In the genomic region with DNA sequence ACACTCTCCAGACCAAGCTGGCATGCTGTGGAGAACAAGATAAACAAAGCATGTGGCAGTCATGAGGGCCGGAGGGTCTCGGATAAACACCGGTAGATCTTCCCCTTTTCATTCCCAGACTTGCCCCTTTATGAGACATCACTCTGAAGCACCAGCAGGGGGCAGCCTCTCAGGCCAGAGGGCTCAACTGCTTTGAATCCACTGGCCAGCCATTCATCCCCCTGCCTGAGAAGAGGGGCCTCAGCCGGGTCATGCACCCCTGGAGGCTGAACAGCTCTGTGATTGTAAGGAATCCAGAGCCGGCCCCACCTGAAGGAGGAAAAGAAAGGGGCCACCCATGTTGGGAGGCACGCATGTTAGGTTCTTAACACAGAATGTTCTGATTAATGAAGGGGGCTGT, we compare ENCODE assay signal across 9 mouse cellular contexts.
DNase-seq lines count a peak whose midpoint lies in the region; ATAC-seq lines count a peak whose summit lies in the region.
"Had no signal": no experiment of that assay in that cellular context is flagged by ENCODE, and none has a peak within 500 bp of the region (broad histone marks: within the 10 kb centered on the region; RNA-seq: fewer than 3 reads in every experiment).

No protein-coding gene starts in this region.

- no peak overlapping the region for H3K27ac ChIP-seq in heart, embryonic 11.5 days (ENCODE audit: low read depth, low read length)
- H3K27ac ChIP-seq in embryonic facial prominence, embryonic 14.5 days (replicated peaks; ENCODE audit: low read depth, low read length): 0 out of 2 replicates have a peak overlapping the region, but pooled peaks have one; percentile 18
- peak overlapping the region; percentile 64 for H3K27ac ChIP-seq in limb, embryonic 12.5 days
- H3K27ac ChIP-seq: limb, embryonic 15.5 days had no signal

- H3K4me3 ChIP-seq in heart, embryonic 11.5 days (ENCODE audit: low read depth, low read length): no peak overlapping the region
- no peak overlapping the region for H3K4me3 ChIP-seq in embryonic facial prominence, embryonic 14.5 days (ENCODE audit: low read depth, low read length)
- no peak overlapping the region for H3K4me3 ChIP-seq in limb, embryonic 12.5 days (replicated peaks)
- H3K4me3 ChIP-seq: limb, embryonic 15.5 days had no signal

- H3K27me3 ChIP-seq in heart, embryonic 11.5 days (ENCODE audit: control insufficient read depth, insufficient read depth, low read length): peaks cover 29% of the 10 kb centered on the region
- H3K27me3 ChIP-seq in embryonic facial prominence, embryonic 14.5 days (replicated peaks; ENCODE audit: control insufficient read depth, insufficient read depth, low read length): no peaks in the 10 kb centered on the region
- H3K27me3 ChIP-seq in limb, embryonic 12.5 days: no peaks in the 10 kb centered on the region
- no peaks in the 10 kb centered on the region; the same call in 1 of the 2 replicates for H3K27me3 ChIP-seq in splenic B cell, adult 2 months (ENCODE audit: control insufficient read depth, insufficient read depth, low read length, poor library complexity, severe bottlenecking)
- H3K27me3 ChIP-seq: limb, embryonic 15.5 days had no signal

- no peak overlapping the region for H3K9ac ChIP-seq in heart, embryonic 11.5 days (ENCODE audit: low read depth, low read length)
- no peak overlapping the region for H3K9ac ChIP-seq in embryonic facial prominence, embryonic 14.5 days (ENCODE audit: low read depth, low read length)
- no peak overlapping the region for H3K9ac ChIP-seq in limb, embryonic 12.5 days (replicated peaks)
- H3K9ac ChIP-seq: limb, embryonic 15.5 days had no signal

- H3K4me1 ChIP-seq in heart, embryonic 11.5 days (ENCODE audit: control insufficient read depth, insufficient read depth, low read length): peaks cover 28% of the 10 kb centered on the region
- peaks cover 21% of the 10 kb centered on the region for H3K4me1 ChIP-seq in embryonic facial prominence, embryonic 14.5 days (ENCODE audit: control insufficient read depth, insufficient read depth, low read length)
- peaks cover 31% of the 10 kb centered on the region for H3K4me1 ChIP-seq in limb, embryonic 12.5 days (replicated peaks)

- H3K4me2 ChIP-seq in heart, embryonic 11.5 days: no peak overlapping the region
- no peak overlapping the region for H3K4me2 ChIP-seq in embryonic facial prominence, embryonic 14.5 days (ENCODE audit: low read depth, low read length)
- H3K4me2 ChIP-seq in limb, embryonic 12.5 days: no peak overlapping the region
- H3K4me2 ChIP-seq: limb, embryonic 15.5 days had no signal

- no peak for ATAC-seq in heart, embryonic 11.5 days (replicated peaks; ENCODE audit: insufficient number of reproducible peaks, low FRiP score, low TSS enrichment)
- ATAC-seq in embryonic facial prominence, embryonic 14.5 days (ENCODE audit: low read depth): peak; percentile 55; the same call in 1 of the 2 replicates
- no peak for ATAC-seq in limb, embryonic 12.5 days (ENCODE audit: insufficient number of reproducible peaks, insufficient read depth, low FRiP score, low TSS enrichment, low read depth)
- no peak for ATAC-seq in activated CD4-positive, CD25-positive, alpha-beta regulatory T cell, adult 4 months

- H3K9me3 ChIP-seq in heart, embryonic 11.5 days (replicated peaks; ENCODE audit: control insufficient read depth, low read length): no peaks in the 10 kb centered on the region
- H3K9me3 ChIP-seq in embryonic facial prominence, embryonic 14.5 days (ENCODE audit: control insufficient read depth, low read length): no peaks in the 10 kb centered on the region
- no peaks in the 10 kb centered on the region for H3K9me3 ChIP-seq in limb, embryonic 12.5 days
- H3K9me3 ChIP-seq: limb, embryonic 15.5 days had no signal

- 16% methylated on average over 6 of the region's 6 CpGs for WGBS in heart, embryonic 11.5 days (ENCODE audit: insufficient replicate concordance)
- 10% methylated on average over 6 of the region's 6 CpGs for WGBS in embryonic facial prominence, embryonic 14.5 days
- 14% methylated on average over 6 of the region's 6 CpGs for WGBS in limb, embryonic 12.5 days

- no peaks in the 10 kb centered on the region for H3K36me3 ChIP-seq in heart, embryonic 11.5 days (ENCODE audit: control insufficient read depth, insufficient read depth, low read length)
- H3K36me3 ChIP-seq in embryonic facial prominence, embryonic 14.5 days (ENCODE audit: control insufficient read depth, insufficient read depth, low read length): no peaks in the 10 kb centered on the region
- no peaks in the 10 kb centered on the region for H3K36me3 ChIP-seq in limb, embryonic 12.5 days
- H3K36me3 ChIP-seq in splenic B cell, adult 2 months (ENCODE audit: control insufficient read depth, insufficient read depth, low read length, poor library complexity, severe bottlenecking): no peaks in the 10 kb centered on the region
- H3K36me3 ChIP-seq: limb, embryonic 15.5 days had no signal

- peak; percentile 44 to 76 for DNase-seq in heart, adult 18-20 months
- peak; percentile 54 for DNase-seq in urinary bladder, postnatal 14 days (ENCODE audit: low spot score)
- DNase-seq in urinary bladder, adult 2 months (ENCODE audit: low spot score): no peak
- DNase-seq in embryonic facial prominence, embryonic 14.5 days (ENCODE audit: low spot score): no peak
- peak; percentile 28 for DNase-seq in splenic B cell, adult 2 months (ENCODE audit: low read depth, low spot score)

Comparison
In these comparisons a context has a peak if more than half of its experiments do, and no peak if none do; other contexts are left out.
1. DNase-seq: peak in heart, adult 18-20 months (2 of 2), urinary bladder, postnatal 14 days (single experiment) and splenic B cell, adult 2 months (single experiment); none in urinary bladder, adult 2 months (single experiment) and embryonic facial prominence, embryonic 14.5 days (single experiment).